Mouse (Mus musculus) G1E (cell line): Measurements from ENCODE around the gene Ntm. TPM values are rescaled to one million over a fixed set of nuclear protein-coding genes. Genes with fewer than 3 reads are reported as not detected.

ENCODE experiments used
- ATAC-seq: 2 replicates; pipeline ENCODE4 v1.8.0; 2016; ENCODE audit warnings: mild to moderate bottlenecking; ENCODE audit not compliant: insufficient number of reproducible peaks, poor library complexity, low FRiP score, severe bottlenecking; ENCODE audit errors: extremely low read depth
- DNase-seq: peaks from one replicate; pipeline ENCODE4 v3.0.0; 2012; ENCODE audit warnings: low spot score
- H3K27me3 ChIP-seq: 2 replicates; pipeline ENCODE4 v1.6.1; 2012; ENCODE audit warnings: mild to moderate bottlenecking, low read length, inconsistent platforms; ENCODE audit not compliant: insufficient read depth
- H3K36me3 ChIP-seq: replicated peaks from 2 replicates; pipeline ENCODE3; 2012; ENCODE audit warnings: mild to moderate bottlenecking, inconsistent platforms
- H3K4me1 ChIP-seq: 2 replicates; pipeline ENCODE4 v1.6.1; 2012; ENCODE audit warnings: low read depth, low read length, inconsistent platforms, mixed read lengths; ENCODE audit not compliant: insufficient read depth
- H3K4me3 ChIP-seq: 2 replicates; pipeline ENCODE4 v1.5.1; 2012; ENCODE audit warnings: low read depth, mild to moderate bottlenecking, inconsistent platforms, low read length, moderate library complexity, mixed read lengths
- H3K9me3 ChIP-seq: replicated peaks from 2 replicates; pipeline ENCODE4 v1.6.1; 2012; ENCODE audit warnings: inconsistent platforms
- CTCF ChIP-seq: IDR thresholded peaks from 2 replicates; pipeline ENCODE4 v1.5.1; 2012; ENCODE audit warnings: low read depth, low read length, inconsistent platforms, mixed read lengths
- GATA1 ChIP-seq: IDR thresholded peaks from 2 replicates; pipeline ENCODE4 v1.6.1; 2012; ENCODE audit warnings: borderline replicate concordance, low read length, inconsistent platforms, mixed read lengths
- GATA2 ChIP-seq: IDR thresholded peaks from 2 replicates; pipeline ENCODE4 v1.6.1; 2012; ENCODE audit warnings: low read depth, low read length, inconsistent platforms, borderline replicate concordance
- POLR2AphosphoS5 ChIP-seq: IDR thresholded peaks from 2 replicates; pipeline ENCODE4 v1.6.1; 2012; ENCODE audit warnings: low read depth, low read length, inconsistent platforms; ENCODE audit not compliant: insufficient replicate concordance
- TAL1 ChIP-seq: conservative IDR thresholded peaks from 2 replicates; pipeline ENCODE4 v1.6.1; 2012; ENCODE audit warnings: low read depth, low read length, inconsistent platforms, mixed read lengths
- polyA plus RNA-seq: library from polyadenylated mRNA; stranded (reverse); fragments of >175 nt; gene quantifications from 2 replicates; pipeline ENCODE4 v1.2.3, GENCODE M21; 2012
- total RNA-seq, 2 experiments: library from RNA; stranded (forward) in 1 of 2; stranded (reverse) in 1 of 2; fragments of 200-1000 nt in 1 of 2; fragments of >200 nt in 1 of 2; fragmentation: Nextera tagmentation in 1 of 2; gene quantifications; 2 replicates each; pipeline ENCODE4 v1.2.3; 2014 to 2017

Ntm gene
- total and polyA plus RNA-seq, 3 experiments: 0.11 TPM; not detected in 2

DNA sequence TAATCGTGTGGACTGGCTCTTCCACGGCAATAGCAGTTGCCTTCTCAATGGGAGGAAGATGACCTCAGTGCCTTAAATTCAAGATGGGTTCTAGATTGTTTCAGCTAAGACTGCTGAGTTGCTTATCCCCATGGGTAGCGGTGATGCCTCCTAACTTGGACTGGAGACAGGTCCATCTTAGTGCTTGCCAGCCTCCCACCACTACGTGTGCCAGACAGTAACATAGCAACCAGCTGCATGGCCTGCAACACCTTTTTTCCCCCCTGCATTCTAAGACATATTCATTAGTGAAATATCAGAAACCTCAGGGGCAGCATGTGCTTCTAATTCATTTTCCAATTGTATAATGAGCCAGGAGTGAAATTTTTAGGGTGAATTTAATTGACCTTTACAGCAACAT lies 498.2 kb downstream of the Ntm start:
- DNase-seq (no peak), ATAC-seq (no peak)
- Histone ChIP-seq H3K9me3 (peaks cover 10% of the 10 kb centered on the region), H3K27me3 (no peaks in the 10 kb centered on the region), H3K36me3 (no peaks in the 10 kb centered on the region), H3K4me1 (no peaks in the 10 kb centered on the region), H3K4me3 (no peak overlapping the region)
- TF ChIP-seq TAL1 (no peak), GATA1 (no peak), GATA2 (no peak), POLR2AphosphoS5 (no peak), CTCF (no peak)

DNA sequence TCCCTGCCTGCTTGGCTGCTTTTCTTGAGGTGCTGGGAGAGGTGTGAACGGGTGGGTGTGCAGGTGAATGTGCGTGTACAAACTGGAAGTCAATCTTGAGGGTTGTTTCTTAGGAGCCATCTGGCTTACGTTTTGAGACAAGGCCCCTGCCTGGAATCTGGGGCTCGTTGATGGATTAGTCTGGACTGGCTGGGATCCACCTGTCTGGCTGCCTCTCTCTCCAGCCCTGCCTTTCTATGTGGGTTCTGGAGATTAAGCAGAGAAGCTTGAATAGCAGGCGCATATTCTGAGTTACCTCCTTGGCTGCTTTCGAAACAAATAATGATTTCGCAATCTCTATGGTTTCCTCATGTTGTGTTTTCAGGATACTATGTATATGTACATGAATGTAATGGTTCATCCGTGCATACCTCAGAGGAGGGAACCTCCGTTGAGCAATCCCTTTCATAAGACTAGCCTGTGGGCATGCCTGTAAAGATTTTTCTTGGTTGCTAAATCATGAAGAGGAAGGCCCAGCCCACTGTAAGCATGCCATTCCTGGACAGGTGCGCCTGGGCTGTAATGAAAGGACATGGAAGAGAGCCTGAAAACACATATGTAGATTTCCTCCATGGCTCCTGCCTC lies 499.9 kb downstream of the Ntm start:
- H3K9me3 ChIP-seq: peaks cover 10% of the 10 kb centered on the region
- ATAC-seq: no peak
- no peaks in the 10 kb centered on the region for H3K36me3 ChIP-seq
- H3K27me3 ChIP-seq: no peaks in the 10 kb centered on the region
- H3K4me3 ChIP-seq: no peak overlapping the region
- no peak for DNase-seq
- TF ChIP-seq CTCF (no peak), GATA2 (no peak), POLR2AphosphoS5 (no peak), GATA1 (no peak), TAL1 (no peak)
- no peaks in the 10 kb centered on the region for H3K4me1 ChIP-seq

DNA sequence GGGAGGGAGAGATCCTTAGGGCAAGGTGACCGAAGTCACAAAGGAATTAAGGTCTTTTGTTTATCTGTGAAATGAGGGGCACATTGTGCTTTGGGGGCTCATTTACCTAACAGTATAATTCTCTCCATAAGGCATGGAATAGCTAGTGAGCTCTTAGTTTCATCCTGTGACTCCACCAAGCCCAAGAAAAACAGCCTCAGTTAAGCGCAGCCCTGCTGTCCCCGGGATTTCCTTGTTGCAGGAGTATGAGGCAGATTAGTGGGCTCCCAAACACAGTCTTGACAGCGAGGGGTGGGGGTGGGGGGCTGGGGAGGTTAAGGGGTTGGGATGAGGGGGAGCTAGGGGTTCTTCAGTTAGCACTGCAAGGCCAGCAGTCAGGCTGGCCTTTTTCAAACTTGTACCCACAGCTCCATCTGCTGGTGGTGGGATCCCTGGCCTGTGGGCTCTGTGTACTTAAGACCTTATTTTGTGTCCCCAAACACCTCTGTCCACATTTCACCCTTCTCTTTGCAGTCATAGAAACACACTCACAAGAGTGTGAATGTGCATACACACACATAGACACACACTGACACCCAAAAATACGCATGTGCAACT lies 504.9 kb downstream of the Ntm start:
- no peak for DNase-seq
- TF ChIP-seq TAL1 (no peak), GATA2 (no peak), GATA1 (no peak), CTCF (no peak), POLR2AphosphoS5 (no peak)
- Histone ChIP-seq H3K4me3 (no peak overlapping the region), H3K36me3 (no peaks in the 10 kb centered on the region), H3K9me3 (peaks cover 8% of the 10 kb centered on the region), H3K27me3 (no peaks in the 10 kb centered on the region), H3K4me1 (no peaks in the 10 kb centered on the region)
- no peak for ATAC-seq

DNA sequence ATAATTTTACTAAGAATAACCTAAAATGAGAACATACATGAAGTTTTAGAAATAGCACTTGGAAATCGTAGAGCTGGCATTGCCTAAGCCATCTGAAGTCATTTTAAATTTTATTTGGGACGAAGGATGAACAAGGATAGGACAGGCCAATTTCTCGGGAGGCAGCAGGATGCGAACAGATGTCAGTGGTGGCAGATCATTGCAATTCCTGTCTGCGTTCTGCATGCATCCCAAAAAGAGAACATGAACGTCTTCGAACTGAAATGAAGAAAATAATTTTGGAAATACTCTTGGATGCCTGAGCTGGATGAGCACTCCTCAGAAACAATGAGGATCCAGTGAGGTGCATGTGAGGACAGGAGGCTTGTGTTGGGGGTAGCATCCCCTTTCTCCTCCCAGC lies 506.9 kb downstream of the Ntm start:
- ATAC-seq: no peak
- TF ChIP-seq POLR2AphosphoS5 (no peak), GATA1 (no peak), CTCF (no peak), GATA2 (no peak), TAL1 (no peak)
- 0 out of 2 replicates have a peak, but pooled peaks cover 4% of the 10 kb centered on the region for H3K9me3 ChIP-seq

DNA sequence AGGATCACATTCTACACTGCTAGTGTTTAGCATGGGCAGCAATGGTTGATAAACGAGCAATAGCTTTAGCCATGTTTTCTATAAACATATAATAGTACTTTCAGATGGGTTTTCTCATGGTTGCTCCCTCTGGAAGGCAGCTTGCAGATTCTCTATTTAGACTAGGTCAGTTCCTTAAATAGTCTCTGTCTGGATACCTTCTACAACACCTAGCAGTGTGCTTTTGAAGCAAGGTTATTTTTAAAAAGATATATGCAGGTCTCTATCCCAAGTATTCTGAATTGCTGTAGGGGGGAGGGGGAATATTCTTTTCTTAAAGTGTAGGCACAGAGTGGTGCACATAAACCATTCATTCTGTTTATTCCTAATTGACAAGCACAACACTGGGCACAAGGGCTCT lies 511.7 kb downstream of the Ntm start:
- TF ChIP-seq CTCF: no peak
- no peak for TF ChIP-seq GATA2
- no peak for TF ChIP-seq GATA1
- TF ChIP-seq TAL1: no peak
- no peak for TF ChIP-seq POLR2AphosphoS5
- Histone ChIP-seq H3K4me1 (no peaks in the 10 kb centered on the region), H3K4me3 (no peak overlapping the region), H3K27me3 (no peaks in the 10 kb centered on the region), H3K36me3 (no peaks in the 10 kb centered on the region), H3K9me3 (no peaks in the 10 kb centered on the region)
- ATAC-seq (no peak), DNase-seq (no peak)

More for the DNA sequence above, 506.9 kb downstream of the Ntm start:
- no peaks in the 10 kb centered on the region for H3K27me3 ChIP-seq
- no peak overlapping the region for H3K4me3 ChIP-seq
- H3K36me3 ChIP-seq: no peaks in the 10 kb centered on the region
- DNase-seq: no peak
- H3K4me1 ChIP-seq: no peaks in the 10 kb centered on the region

DNA sequence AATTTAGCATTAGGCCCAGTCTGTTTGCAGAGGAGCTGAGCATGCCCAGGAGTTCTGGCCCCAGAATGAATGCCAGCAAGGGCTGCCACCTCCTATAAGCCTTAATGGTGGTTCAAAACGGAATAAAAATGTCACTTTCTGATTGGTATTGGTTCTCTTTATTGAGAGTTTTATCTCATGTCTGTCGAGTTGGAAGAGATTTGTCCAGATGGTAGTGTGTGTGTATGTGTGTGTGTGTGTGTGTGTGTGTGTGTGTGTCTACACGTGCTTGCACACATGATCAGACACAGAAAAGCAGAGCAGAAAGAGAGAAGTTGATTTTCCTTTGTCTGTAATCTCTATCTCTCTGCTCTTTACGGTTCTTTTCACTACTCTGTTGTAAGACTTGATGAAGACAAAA lies 518.9 kb downstream of the Ntm start:
- peaks cover 4% of the 10 kb centered on the region; the same call in 1 of the 2 replicates for H3K9me3 ChIP-seq
- no peak for DNase-seq

More for the DNA sequence above, 518.9 kb downstream of the Ntm start:
- Histone ChIP-seq H3K27me3 (no peaks in the 10 kb centered on the region), H3K4me1 (no peaks in the 10 kb centered on the region), H3K36me3 (no peaks in the 10 kb centered on the region), H3K4me3 (no peak overlapping the region)
- TF ChIP-seq GATA1: no peak
- no peak for TF ChIP-seq POLR2AphosphoS5
- TF ChIP-seq CTCF: no peak
- TF ChIP-seq TAL1: no peak
- no peak for TF ChIP-seq GATA2
- no peak for ATAC-seq
